Comparison of ENCODE assay signal across 8 mouse cellular contexts in the genomic region with DNA sequence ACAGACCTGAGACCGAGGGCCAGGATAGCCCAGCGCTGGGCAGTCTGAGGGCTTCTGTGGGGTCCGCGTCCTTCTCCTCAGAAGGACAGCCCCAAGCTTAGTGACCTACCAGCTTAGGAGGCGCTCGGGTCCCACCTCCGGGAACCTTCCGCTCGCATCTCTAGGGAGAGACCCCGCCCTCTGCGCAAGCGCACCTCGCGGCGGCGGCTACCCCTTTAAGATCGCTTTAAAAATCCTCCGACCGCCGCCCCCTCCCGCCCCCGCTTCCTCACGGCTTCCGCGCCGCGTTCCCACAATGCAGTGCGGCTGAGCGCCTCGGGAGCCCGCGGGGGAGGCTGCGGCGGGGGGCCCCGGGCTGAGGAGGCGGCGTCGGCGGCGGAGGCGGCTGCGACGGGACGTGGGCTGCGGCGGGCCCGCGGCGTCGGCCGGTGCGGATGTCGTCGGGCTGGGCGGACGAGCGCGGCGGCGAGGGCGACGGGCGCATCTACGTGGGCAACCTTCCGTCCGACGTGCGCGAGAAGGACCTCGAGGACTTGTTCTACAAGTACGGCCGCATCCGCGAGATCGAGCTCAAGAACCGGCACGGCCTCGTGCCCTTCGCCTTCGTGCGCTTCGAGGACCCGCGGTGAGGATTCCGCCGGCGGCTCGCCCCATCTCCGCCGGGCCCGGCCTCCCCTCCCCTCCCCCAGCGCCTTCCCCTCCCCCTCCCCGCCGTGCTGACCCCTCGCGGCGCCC. TPM values are rescaled to one million over a fixed set of nuclear protein-coding genes. Genes with fewer than 3 reads are reported as not detected.
DNase-seq lines count a peak whose midpoint lies in the region; ATAC-seq and TF ChIP-seq lines count a peak whose summit lies in the region.

TSS of gene Srsf9 (plus strand) at position 303 of the 735 bp plus-strand sequence.

- under 1% methylated on average over 82 of the region's 97 CpGs for WGBS in forebrain, embryonic 11.5 days
- 0% methylated on average over 75 of the region's 97 CpGs for WGBS in heart, embryonic 16.5 days
- WGBS in liver, embryonic 16.5 days (ENCODE audit: insufficient replicate concordance): 0% methylated on average over 84 of the region's 97 CpGs
- WGBS in neural tube, embryonic 13.5 days: under 1% methylated on average over 72 of the region's 97 CpGs

- H3K4me2 ChIP-seq in forebrain, embryonic 11.5 days (ENCODE audit: low read depth, low read length, severe bottlenecking): peak within 1 kb of the TSS; percentile 83
- H3K4me2 ChIP-seq in heart, embryonic 16.5 days (ENCODE audit: low read depth, low read length): peak within 1 kb of the TSS; percentile 83
- H3K4me2 ChIP-seq in liver, embryonic 16.5 days (ENCODE audit: low read depth, low read length): peak within 1 kb of the TSS; percentile 79
- H3K4me2 ChIP-seq in neural tube, embryonic 13.5 days: peak within 1 kb of the TSS; percentile 86

- peak within 1 kb of the TSS; percentile 98 for H3K4me3 ChIP-seq in forebrain, embryonic 11.5 days (ENCODE audit: low read depth, low read length)
- peak within 1 kb of the TSS; percentile 96 for H3K4me3 ChIP-seq in heart, embryonic 16.5 days (ENCODE audit: low read length)
- H3K4me3 ChIP-seq in liver, embryonic 16.5 days (ENCODE audit: low read depth, low read length): peak within 1 kb of the TSS; percentile 92
- H3K4me3 ChIP-seq in neural tube, embryonic 13.5 days: peak within 1 kb of the TSS; percentile 96
- peak within 1 kb of the TSS; percentile 94 for H3K4me3 ChIP-seq in testis, adult 2 months (ENCODE audit: control insufficient read depth, low read depth, low read length)

- TF ChIP-seq CTCF in testis, adult 2 months (IDR thresholded peaks at IDR 0.05; ENCODE audit: control insufficient read depth, insufficient read depth, insufficient replicate concordance, low read depth, low read length): no peak

- H3K4me1 ChIP-seq in forebrain, embryonic 11.5 days (replicated peaks; ENCODE audit: control insufficient read depth, insufficient read depth, low read length): peaks cover 9% of the 10 kb centered on the region
- H3K4me1 ChIP-seq in heart, embryonic 16.5 days (ENCODE audit: control insufficient read depth, insufficient read depth, low read length): peaks cover 36% of the 10 kb centered on the region
- peaks cover 39% of the 10 kb centered on the region for H3K4me1 ChIP-seq in liver, embryonic 16.5 days (ENCODE audit: control insufficient read depth, low read depth, low read length)
- H3K4me1 ChIP-seq in neural tube, embryonic 13.5 days (replicated peaks): peaks cover 31% of the 10 kb centered on the region
- peaks cover 9% of the 10 kb centered on the region for H3K4me1 ChIP-seq in testis, adult 2 months (ENCODE audit: control insufficient read depth, insufficient read depth, low read length)

- peak; percentile 91 to 93 for DNase-seq in CD8-positive naive resting alpha-beta T cell, adult 2 months (ENCODE audit: low read depth in 2 of 2, low spot score in 2 of 2)
- DNase-seq in c-Kit-positive CD71-negative TER-119-negative erythroid progenitor cells, embryonic 14.5 days (ENCODE audit: low read depth): peak; percentile 93
- DNase-seq in forebrain, embryonic 11.5 days (ENCODE audit: low spot score): peak; percentile 98
- peak; percentile 97 to 98 for DNase-seq in kidney, postnatal 4 days

- no peaks in the 10 kb centered on the region for H3K27me3 ChIP-seq in forebrain, embryonic 11.5 days (ENCODE audit: control insufficient read depth, insufficient read depth, low read length)
- H3K27me3 ChIP-seq in heart, embryonic 16.5 days (ENCODE audit: control insufficient read depth, insufficient read depth, low read length): no peaks in the 10 kb centered on the region
- H3K27me3 ChIP-seq in liver, embryonic 16.5 days (ENCODE audit: control insufficient read depth, insufficient read depth, low read depth, low read length): no peaks in the 10 kb centered on the region
- no peaks in the 10 kb centered on the region for H3K27me3 ChIP-seq in neural tube, embryonic 13.5 days
- H3K27me3 ChIP-seq in testis, adult 2 months (ENCODE audit: control insufficient read depth, insufficient read depth, low read length): no peaks in the 10 kb centered on the region

- TF ChIP-seq POLR2A in testis, adult 2 months (IDR thresholded peaks at IDR 0.05; ENCODE audit: control insufficient read depth, low read depth, low read length): peak; percentile 62

- H3K27ac ChIP-seq in forebrain, embryonic 11.5 days (ENCODE audit: low read depth, low read length): peak within 1 kb of the TSS; percentile 78
- H3K27ac ChIP-seq in heart, embryonic 16.5 days (ENCODE audit: low read length): peak within 1 kb of the TSS; percentile 65
- H3K27ac ChIP-seq in liver, embryonic 16.5 days (ENCODE audit: low read length): peak within 1 kb of the TSS; percentile 92
- peak within 1 kb of the TSS; percentile 92 for H3K27ac ChIP-seq in neural tube, embryonic 13.5 days (replicated peaks)
- H3K27ac ChIP-seq in testis, adult 2 months (ENCODE audit: control insufficient read depth, insufficient read depth, low read depth, low read length): peak within 1 kb of the TSS; percentile 94

- peaks cover 6% of the 10 kb centered on the region; the same call in 1 of the 2 replicates for H3K36me3 ChIP-seq in forebrain, embryonic 11.5 days (ENCODE audit: control insufficient read depth, insufficient read depth, low read length)
- H3K36me3 ChIP-seq in heart, embryonic 16.5 days (ENCODE audit: control insufficient read depth, insufficient read depth): peaks cover 10% of the 10 kb centered on the region
- H3K36me3 ChIP-seq in liver, embryonic 16.5 days (ENCODE audit: control insufficient read depth, insufficient read depth): peaks cover 20% of the 10 kb centered on the region
- peaks cover 22% of the 10 kb centered on the region for H3K36me3 ChIP-seq in neural tube, embryonic 13.5 days
- H3K36me3 ChIP-seq in testis, adult 2 months (ENCODE audit: control insufficient read depth, insufficient read depth, low read length): no peaks in the 10 kb centered on the region; the same call in 1 of the 2 replicates

- H3K9me3 ChIP-seq in forebrain, embryonic 11.5 days (ENCODE audit: control insufficient read depth, low read length): no peaks in the 10 kb centered on the region
- no peaks in the 10 kb centered on the region for H3K9me3 ChIP-seq in heart, embryonic 16.5 days (replicated peaks; ENCODE audit: control insufficient read depth, low read length)
- H3K9me3 ChIP-seq in liver, embryonic 16.5 days (replicated peaks; ENCODE audit: control insufficient read depth, low read length): no peaks in the 10 kb centered on the region
- no peaks in the 10 kb centered on the region for H3K9me3 ChIP-seq in neural tube, embryonic 13.5 days

- peak; percentile 94 for ATAC-seq in forebrain, embryonic 11.5 days (replicated peaks; ENCODE audit: low FRiP score)
- peak; percentile 91 for ATAC-seq in heart, embryonic 16.5 days (replicated peaks; ENCODE audit: extremely low read depth, insufficient read depth, low FRiP score)
- peak; percentile 90 for ATAC-seq in liver, embryonic 16.5 days (ENCODE audit: low read depth)
- ATAC-seq in neural tube, embryonic 13.5 days (ENCODE audit: low read depth): peak; percentile 91

- H3K9ac ChIP-seq in forebrain, embryonic 11.5 days (ENCODE audit: low read length): peak within 1 kb of the TSS; percentile 94
- peak within 1 kb of the TSS; percentile 97 for H3K9ac ChIP-seq in heart, embryonic 16.5 days (ENCODE audit: low read length)
- H3K9ac ChIP-seq in liver, embryonic 16.5 days (ENCODE audit: low read depth, low read length): peak within 1 kb of the TSS; percentile 97
- peak within 1 kb of the TSS; percentile 96 for H3K9ac ChIP-seq in neural tube, embryonic 13.5 days

RNA-seq across cellular contexts. Expression of gene Srsf9, which starts in this region (rescaled TPM):
- 373 and 388 TPM in 2 replicates for polyA plus RNA-seq in forebrain, embryonic 11.5 days (2014; fragmentation: Nextera tagmentation; extraction: Ambion mirVana)
- polyA plus RNA-seq in heart, embryonic 16.5 days (2015; fragmentation: Nextera tagmentation; extraction: Ambion mirVana): 94.3 and 131 TPM in 2 replicates
- 59.2 and 64.0 TPM in 2 replicates for polyA plus RNA-seq in liver, embryonic 16.5 days (2015; fragmentation: Nextera tagmentation; extraction: Ambion mirVana)
- polyA plus RNA-seq in neural tube, embryonic 13.5 days (2015; fragmentation: Nextera tagmentation; extraction: Ambion mirVana): 170 and 220 TPM in 2 replicates
- polyA plus RNA-seq in testis, adult 2 months (2012; rRNA removed): 43.9 and 45.5 TPM in 2 replicates

Comparison
In these comparisons a context has a peak if more than half of its experiments do, and no peak if none do; other contexts are left out.
1. Peak in every context shown above with its lines: DNase-seq, ATAC-seq, H3K4me3 ChIP-seq and H3K27ac ChIP-seq.